Comparison of ENCODE assay signal across 23 mouse cellular contexts in genomic region chr2:76811160-76811559, GRCm38 (mm10).
A peak's percentile ranks its signal among the peaks of the same experiment; 100 is the strongest.
DNase-seq lines count a peak whose midpoint lies in the region; ATAC-seq and TF ChIP-seq lines count a peak whose summit lies in the region.
"Had no signal": no experiment of that assay in that cellular context is flagged by ENCODE, and none has a peak within 500 bp of the region (broad histone marks: within the 10 kb centered on the region; RNA-seq: fewer than 3 reads in every experiment).

No protein-coding gene starts in this region.

- no peak for DNase-seq in gastrocnemius, adult 2 months
- DNase-seq in gastrocnemius, postnatal 4 days (ENCODE audit: low spot score in 2 of 2), result no peak
- DNase-seq in heart, adult 9 months (ENCODE audit: low spot score in 2 of 2), result no peak
- DNase-seq in heart, postnatal 10 days, result no peak
- DNase-seq: adrenal gland, postnatal 10 days; adrenal gland, postnatal 36 days; cerebellum, adult 18-20 months; cerebellum, adult 9-10 months; cerebellum, postnatal 14 days; forebrain, postnatal 0 days; gastrocnemius, postnatal 25 days; kidney, adult 11 months; kidney, adult 8-10 months had no signal

- H3K27me3 ChIP-seq in heart, embryonic 13.5 days (replicated peaks), result no peaks in the 10 kb centered on the region
- no peaks in the 10 kb centered on the region for H3K27me3 ChIP-seq in heart, embryonic 16.5 days (ENCODE audit: control insufficient read depth, insufficient read depth, low read length)
- H3K27me3 ChIP-seq: embryonic facial prominence, embryonic 12.5 days; embryonic facial prominence, embryonic 15.5 days; hindbrain, embryonic 13.5 days; intestine, embryonic 15.5 days; kidney, embryonic 15.5 days had no signal

- 85% methylated on average over 17 of the region's 17 CpGs for WGBS in heart, embryonic 13.5 days
- WGBS in heart, embryonic 16.5 days, result 83% methylated on average over 17 of the region's 17 CpGs

- H3K4me2 ChIP-seq in heart, embryonic 13.5 days, result no peak overlapping the region
- no peak overlapping the region for H3K4me2 ChIP-seq in heart, embryonic 16.5 days (ENCODE audit: low read depth, low read length)
- H3K4me2 ChIP-seq: embryonic facial prominence, embryonic 12.5 days; embryonic facial prominence, embryonic 15.5 days; hindbrain, embryonic 13.5 days; intestine, embryonic 15.5 days; kidney, embryonic 15.5 days had no signal

- peak overlapping the region; percentile 7 for H3K4me3 ChIP-seq in gastrocnemius, adult 2 months
- no peak overlapping the region for H3K4me3 ChIP-seq in heart, embryonic 13.5 days
- no peak overlapping the region for H3K4me3 ChIP-seq in heart, embryonic 16.5 days (ENCODE audit: low read length)
- H3K4me3 ChIP-seq: embryonic facial prominence, embryonic 12.5 days; embryonic facial prominence, embryonic 15.5 days; hindbrain, embryonic 10.5 days; hindbrain, embryonic 13.5 days; intestine, embryonic 15.5 days; kidney, embryonic 15.5 days had no signal

- peak overlapping the region; percentile 53; the same call in 1 of the 2 replicates for H3K27ac ChIP-seq in gastrocnemius, adult 2 months
- peak overlapping the region; percentile 70 for H3K27ac ChIP-seq in heart, embryonic 13.5 days (replicated peaks)
- H3K27ac ChIP-seq in heart, embryonic 16.5 days (ENCODE audit: low read length), result peak overlapping the region; percentile 20
- H3K27ac ChIP-seq: embryonic facial prominence, embryonic 12.5 days; embryonic facial prominence, embryonic 15.5 days; hindbrain, embryonic 10.5 days; hindbrain, embryonic 13.5 days; intestine, embryonic 15.5 days; kidney, embryonic 15.5 days had no signal

- no peak overlapping the region for H3K9ac ChIP-seq in heart, embryonic 13.5 days
- no peak overlapping the region for H3K9ac ChIP-seq in heart, embryonic 16.5 days (ENCODE audit: low read length)
- H3K9ac ChIP-seq: embryonic facial prominence, embryonic 12.5 days; embryonic facial prominence, embryonic 15.5 days; forebrain, postnatal 0 days; hindbrain, embryonic 13.5 days; intestine, embryonic 15.5 days; kidney, embryonic 15.5 days had no signal

- peaks cover 27% of the 10 kb centered on the region for H3K4me1 ChIP-seq in heart, embryonic 13.5 days
- peaks cover 11% of the 10 kb centered on the region for H3K4me1 ChIP-seq in heart, embryonic 16.5 days (ENCODE audit: control insufficient read depth, insufficient read depth, low read length)
- H3K4me1 ChIP-seq: embryonic facial prominence, embryonic 12.5 days; embryonic facial prominence, embryonic 15.5 days; hindbrain, embryonic 10.5 days; hindbrain, embryonic 13.5 days; intestine, embryonic 15.5 days; kidney, embryonic 15.5 days had no signal

- no peaks in the 10 kb centered on the region for H3K9me3 ChIP-seq in heart, embryonic 13.5 days
- H3K9me3 ChIP-seq in heart, embryonic 16.5 days (replicated peaks; ENCODE audit: control insufficient read depth, low read length), result no peaks in the 10 kb centered on the region
- H3K9me3 ChIP-seq: embryonic facial prominence, embryonic 12.5 days; embryonic facial prominence, embryonic 15.5 days; hindbrain, embryonic 10.5 days; hindbrain, embryonic 13.5 days; intestine, embryonic 15.5 days; kidney, embryonic 15.5 days had no signal

- peaks cover 76% of the 10 kb centered on the region for H3K36me3 ChIP-seq in heart, embryonic 13.5 days
- peaks cover 52% of the 10 kb centered on the region for H3K36me3 ChIP-seq in heart, embryonic 16.5 days (ENCODE audit: control insufficient read depth, insufficient read depth)
- H3K36me3 ChIP-seq: embryonic facial prominence, embryonic 12.5 days; embryonic facial prominence, embryonic 15.5 days; hindbrain, embryonic 10.5 days; hindbrain, embryonic 13.5 days; intestine, embryonic 15.5 days; kidney, embryonic 15.5 days had no signal

- no peak for TF ChIP-seq CTCF in gastrocnemius, adult 2 months (IDR thresholded peaks at IDR 0.05)

- intact Hi-C loops in gastrocnemius, adult 2 months (cut with DNase I), result no loop called here
- intact Hi-C loops in heart, postnatal 10 days (cut with DNase I), result no loop called here

- no peak for ATAC-seq in heart, embryonic 13.5 days (ENCODE audit: extremely low read depth, insufficient number of reproducible peaks, low FRiP score, low TSS enrichment)
- ATAC-seq in heart, embryonic 16.5 days (replicated peaks; ENCODE audit: extremely low read depth, insufficient read depth, low FRiP score), result no peak
- ATAC-seq: forebrain, embryonic 14.5 days; forebrain, postnatal 0 days; hindbrain, embryonic 16.5 days; intestine, embryonic 15.5 days had no signal

Comparison
In these comparisons a context has a peak if more than half of its experiments do, and no peak if none do; other contexts are left out.
1. H3K27ac ChIP-seq: peak in every context shown above with its lines; median percentile 70 in heart, embryonic 13.5 days; 53 in gastrocnemius, adult 2 months; 20 in heart, embryonic 16.5 days.